Mouse (Mus musculus) embryonic facial prominence, embryonic 11.5 days (tissue): ENCODE measurements around the gene Spryd3. TPM values are rescaled to one million over a fixed set of nuclear protein-coding genes. Genes with fewer than 3 reads are reported as not detected.

Experiments
- ATAC-seq: fragments of 200-750 bp; cut with Nextera tagmentation; replicated peaks from 2 replicates; pipeline ENCODE4 v1.8.0; 2017; ENCODE audit warnings: low read depth; ENCODE audit not compliant: insufficient number of reproducible peaks, low FRiP score, low TSS enrichment
- DNase-seq: peaks from one replicate; pipeline ENCODE4 v3.0.0-alpha.2; 2015; ENCODE audit warnings: low spot score
- H3K27ac ChIP-seq: fragments of 300-500 bp; sonication (generic); replicated peaks from 2 replicates; pipeline ENCODE4 v1.5.1; 2014; ENCODE audit warnings: mild to moderate bottlenecking, low read depth, low read length, control low read depth
- H3K27me3 ChIP-seq: fragments of 300-500 bp; sonication (generic); 2 replicates; pipeline ENCODE4 v1.6.1; 2014; ENCODE audit warnings: mild to moderate bottlenecking, low read length, moderate library complexity, mixed read lengths; ENCODE audit not compliant: control insufficient read depth, insufficient read depth
- H3K36me3 ChIP-seq: fragments of 300-500 bp; sonication (generic); replicated peaks from 2 replicates; pipeline ENCODE4 v1.6.1; 2014; ENCODE audit warnings: low read depth, mild to moderate bottlenecking, low read length, moderate library complexity, mixed read lengths; ENCODE audit not compliant: control insufficient read depth, insufficient read depth
- H3K4me1 ChIP-seq: fragments of 300-500 bp; sonication (generic); 2 replicates; pipeline ENCODE4 v1.6.1; 2014; ENCODE audit warnings: low read length, mixed read lengths; ENCODE audit not compliant: control insufficient read depth, insufficient read depth
- H3K4me2 ChIP-seq: fragments of 300-500 bp; sonication (generic); 2 replicates; pipeline ENCODE4 v1.6.1; 2014; ENCODE audit warnings: low read depth, mild to moderate bottlenecking, control low read depth, low read length, moderate library complexity
- H3K4me3 ChIP-seq: fragments of 300-500 bp; sonication (generic); 2 replicates; pipeline ENCODE4 v1.5.1; 2014; ENCODE audit warnings: low read depth, low read length, control low read depth
- H3K9ac ChIP-seq: fragments of 300-500 bp; sonication (generic); replicated peaks from 2 replicates; pipeline ENCODE4 v1.6.1; 2014; ENCODE audit warnings: mild to moderate bottlenecking, control low read depth, low read length
- H3K9me3 ChIP-seq: fragments of 300-500 bp; sonication (generic); replicated peaks from 2 replicates; pipeline ENCODE4 v1.6.1; 2016; ENCODE audit warnings: mild to moderate bottlenecking, low read length, inconsistent platforms, mixed read lengths; ENCODE audit not compliant: control insufficient read depth
- WGBS: fragments of 180-500 bp; shearing (Covaris S2); extraction: QIAGEN DNeasy Blood & Tissue Kit; methylation state at CpG from one replicate; pipeline ENCODE4 v1.1.7; 2014; 5-methylcytosine and 5-hydroxymethylcytosine counted together
- polyA plus RNA-seq: library from polyadenylated mRNA; unstranded; fragments of >200 nt; fragmentation: Nextera tagmentation; extraction: Ambion mirVana; gene quantifications from 2 replicates; pipeline ENCODE4 v1.2.1, GENCODE M21; 2014

The Spryd3 gene
- polyA plus RNA-seq, 1 experiment from 2014 or later = 8.2 TPM

GRCm38 (mm10) chr15:102108651-102109525, 27.1 kb downstream of the Spryd3 start:
- ATAC-seq (no peak; the same call in 1 of the 2 replicates), DNase-seq (peak; percentile 81)
- Histone ChIP-seq H3K27me3 (no peaks in the 10 kb centered on the region; the same call in 1 of the 2 replicates), H3K27ac (no peak overlapping the region), H3K4me1 (peaks cover 10% of the 10 kb centered on the region), H3K4me3 (no peak overlapping the region), H3K36me3 (no peaks in the 10 kb centered on the region; the same call in 1 of the 2 replicates), H3K9me3 (no peaks in the 10 kb centered on the region), H3K9ac (no peak overlapping the region), H3K4me2 (no peak overlapping the region)
- 52% methylated on average over 18 of the region's 18 CpGs for WGBS

GRCm38 (mm10) chr15:102107689-102108573, 28.1 kb downstream of the Spryd3 start:
- H3K27ac ChIP-seq = no peak overlapping the region
- ATAC-seq = no peak
- no peak overlapping the region for H3K4me2 ChIP-seq
- no peaks in the 10 kb centered on the region for H3K9me3 ChIP-seq
- peak; percentile 83 for DNase-seq
- H3K27me3 ChIP-seq = no peaks in the 10 kb centered on the region; the same call in 1 of the 2 replicates
- peaks cover 16% of the 10 kb centered on the region for H3K4me1 ChIP-seq
- no peak overlapping the region for H3K9ac ChIP-seq
- H3K36me3 ChIP-seq = no peaks in the 10 kb centered on the region; the same call in 1 of the 2 replicates
- WGBS = 42% methylated on average over 13 of the region's 13 CpGs
- no peak overlapping the region for H3K4me3 ChIP-seq

- Histone ChIP-seq H3K4me1 (peaks cover 27% of the 10 kb centered on the region), H3K9me3 (no peaks in the 10 kb centered on the region), H3K4me3 (peak overlapping the region; percentile 26), H3K27me3 (no peaks in the 10 kb centered on the region; the same call in 1 of the 2 replicates), H3K9ac (no peak overlapping the region), H3K27ac (no peak overlapping the region), H3K4me2 (peak overlapping the region; percentile 57), H3K36me3 (no peaks in the 10 kb centered on the region; the same call in 1 of the 2 replicates)
- peak; percentile 53 for DNase-seq
- 9% methylated on average over 38 of the region's 38 CpGs for WGBS
- ATAC-seq = no peak
Observed at GRCm38 (mm10) chr15:102106754-102107456, 29.1 kb downstream of the Spryd3 start.

- no peak overlapping the region for H3K4me3 ChIP-seq
- H3K4me2 ChIP-seq = peak overlapping the region; percentile 57; the same call in 1 of the 2 replicates
- H3K27me3 ChIP-seq = no peaks in the 10 kb centered on the region; the same call in 1 of the 2 replicates
- no peaks in the 10 kb centered on the region for H3K9me3 ChIP-seq
- no peaks in the 10 kb centered on the region; the same call in 1 of the 2 replicates for H3K36me3 ChIP-seq
- 28% methylated on average over 18 of the region's 18 CpGs for WGBS
- no peak overlapping the region for H3K9ac ChIP-seq
- H3K4me1 ChIP-seq = peaks cover 35% of the 10 kb centered on the region
- ATAC-seq (no peak), DNase-seq (peak; percentile 41)
- H3K27ac ChIP-seq = no peak overlapping the region
Observed at GRCm38 (mm10) chr15:102105764-102106730, 30.0 kb downstream of the Spryd3 start.

- no peak overlapping the region for H3K4me2 ChIP-seq
- H3K36me3 ChIP-seq = no peaks in the 10 kb centered on the region; the same call in 1 of the 2 replicates
- H3K27ac ChIP-seq = no peak overlapping the region
- 62% methylated on average over 5 of the region's 5 CpGs for WGBS
- H3K4me3 ChIP-seq = no peak overlapping the region
- no peak for ATAC-seq
- no peak overlapping the region for H3K9ac ChIP-seq
- no peaks in the 10 kb centered on the region; the same call in 1 of the 2 replicates for H3K27me3 ChIP-seq
- H3K4me1 ChIP-seq = peaks cover 38% of the 10 kb centered on the region
- no peaks in the 10 kb centered on the region for H3K9me3 ChIP-seq
- DNase-seq = no peak
Observed at GRCm38 (mm10) chr15:102105360-102105759, 30.7 kb downstream of the Spryd3 start.

- H3K27me3 ChIP-seq = no peaks in the 10 kb centered on the region; the same call in 1 of the 2 replicates
Observed at GRCm38 (mm10) chr15:102103947-102104555, 32.0 kb downstream of the Spryd3 start.

More at GRCm38 (mm10) chr15:102103947-102104555, 32.0 kb downstream of the Spryd3 start:
- ATAC-seq = no peak
- Histone ChIP-seq H3K9ac (peak overlapping the region; percentile 63), H3K4me3 (peak overlapping the region; percentile 29), H3K36me3 (no peaks in the 10 kb centered on the region; the same call in 1 of the 2 replicates), H3K4me1 (peaks cover 41% of the 10 kb centered on the region), H3K9me3 (no peaks in the 10 kb centered on the region), H3K4me2 (peak overlapping the region; percentile 47), H3K27ac (peak overlapping the region; percentile 92)
- peak; percentile 51 for DNase-seq
- 12% methylated on average over 12 of the region's 12 CpGs for WGBS
